Mouse (Mus musculus): ENCODE results near the gene Nkap.
"Not testable (repeated sequence)": the region's sequence is repeated elsewhere in the genome, so short reads cannot be mapped to it uniquely, and the experiment has no call there.

Gene Nkap

DNA sequence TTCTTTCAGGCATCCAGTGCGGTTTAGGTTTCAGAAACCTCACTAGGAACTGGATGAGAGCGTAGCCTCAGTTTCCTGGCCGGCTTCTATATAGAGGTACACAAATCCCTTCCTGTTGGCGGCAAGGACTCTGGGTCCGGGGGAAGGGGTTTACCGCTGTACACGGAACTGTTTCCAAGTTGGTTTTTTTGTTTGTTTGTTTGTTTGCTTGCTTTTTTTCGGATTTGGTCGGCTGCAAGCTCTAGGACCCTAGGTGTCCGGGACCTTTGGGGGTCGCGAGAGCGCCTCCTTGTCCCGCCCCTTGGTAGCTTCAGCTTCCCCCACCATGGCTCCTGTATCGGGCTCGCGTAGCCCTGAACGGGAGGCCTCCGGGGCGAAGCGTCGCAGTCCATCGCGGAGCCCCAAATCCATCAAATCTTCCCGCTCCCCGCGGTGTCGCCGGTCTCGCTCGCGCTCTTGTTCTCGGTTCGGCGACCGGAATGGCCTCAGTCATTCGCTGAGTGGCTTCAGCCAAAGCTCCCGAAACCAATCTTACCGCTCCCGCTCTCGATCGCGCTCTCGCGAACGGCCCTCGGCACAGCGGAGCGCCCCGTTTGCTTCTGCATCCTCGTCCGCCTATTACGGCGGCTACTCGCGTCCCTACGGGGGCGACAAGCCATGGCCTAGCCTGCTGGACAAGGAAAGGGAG is at the start of gene Nkap:
Gene Nkap (plus strand): TSS at position 125 of the 688 bp plus-strand sequence.
- DNase-seq (ENCODE audit: low read depth, low spot score) = peak; percentile 85
- Histone ChIP-seq H3K27me3 (ENCODE audit: control insufficient read depth, insufficient read depth, low read length, poor library complexity, severe bottlenecking) (no peaks in the 10 kb centered on the region), H3K36me3 (ENCODE audit: control insufficient read depth, insufficient read depth, low read length, poor library complexity, severe bottlenecking) (no peaks in the 10 kb centered on the region)

DNA sequence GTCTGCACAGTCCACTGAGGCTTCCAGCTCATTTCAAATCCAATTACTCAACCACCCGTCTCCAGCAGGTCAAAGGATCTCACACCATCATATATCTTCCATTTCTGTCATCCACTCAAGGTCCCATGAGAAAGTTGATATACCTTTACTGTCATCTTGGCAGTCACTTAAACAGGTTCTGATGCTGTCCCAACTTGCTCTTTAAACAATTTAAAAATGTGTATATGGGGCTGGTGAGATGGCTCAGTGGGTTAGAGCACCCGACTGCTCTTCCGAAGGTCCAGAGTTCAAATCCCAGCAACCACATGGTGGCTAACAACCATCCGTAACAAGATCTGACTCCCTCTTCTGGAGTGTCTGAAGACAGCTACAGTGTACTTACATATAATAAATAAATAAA is 46.2 kb upstream of the Nkap start:
- not testable (repeated sequence) for H3K27me3 ChIP-seq (ENCODE audit: control insufficient read depth, insufficient read depth, low read length, poor library complexity, severe bottlenecking); DNase-seq (ENCODE audit: low read depth, low spot score); H3K36me3 ChIP-seq (ENCODE audit: control insufficient read depth, insufficient read depth, low read length, poor library complexity, severe bottlenecking)

DNA sequence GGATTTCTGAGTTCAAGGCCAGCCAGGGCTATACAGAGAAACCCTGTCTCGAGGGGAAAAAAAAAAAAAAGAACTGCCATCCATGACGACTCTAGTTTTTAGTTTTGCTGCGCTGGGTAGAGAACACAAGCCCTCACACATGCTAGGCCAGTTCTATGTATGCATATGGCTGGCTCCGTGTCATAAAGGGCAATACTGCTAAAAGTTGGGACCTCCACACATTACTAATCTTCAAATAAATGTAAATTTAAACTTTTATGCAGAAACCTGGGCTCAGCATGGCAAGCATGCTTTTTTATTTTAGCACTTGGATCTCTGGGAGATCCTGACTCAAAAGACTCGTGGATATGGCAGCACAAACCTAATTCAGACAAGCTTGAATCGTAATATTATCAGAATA is 45.4 kb upstream of the Nkap start:
- no peak for DNase-seq (ENCODE audit: low read depth, low spot score)
- no peaks in the 10 kb centered on the region for H3K27me3 ChIP-seq (ENCODE audit: control insufficient read depth, insufficient read depth, low read length, poor library complexity, severe bottlenecking)
- no peaks in the 10 kb centered on the region for H3K36me3 ChIP-seq (ENCODE audit: control insufficient read depth, insufficient read depth, low read length, poor library complexity, severe bottlenecking)

DNA sequence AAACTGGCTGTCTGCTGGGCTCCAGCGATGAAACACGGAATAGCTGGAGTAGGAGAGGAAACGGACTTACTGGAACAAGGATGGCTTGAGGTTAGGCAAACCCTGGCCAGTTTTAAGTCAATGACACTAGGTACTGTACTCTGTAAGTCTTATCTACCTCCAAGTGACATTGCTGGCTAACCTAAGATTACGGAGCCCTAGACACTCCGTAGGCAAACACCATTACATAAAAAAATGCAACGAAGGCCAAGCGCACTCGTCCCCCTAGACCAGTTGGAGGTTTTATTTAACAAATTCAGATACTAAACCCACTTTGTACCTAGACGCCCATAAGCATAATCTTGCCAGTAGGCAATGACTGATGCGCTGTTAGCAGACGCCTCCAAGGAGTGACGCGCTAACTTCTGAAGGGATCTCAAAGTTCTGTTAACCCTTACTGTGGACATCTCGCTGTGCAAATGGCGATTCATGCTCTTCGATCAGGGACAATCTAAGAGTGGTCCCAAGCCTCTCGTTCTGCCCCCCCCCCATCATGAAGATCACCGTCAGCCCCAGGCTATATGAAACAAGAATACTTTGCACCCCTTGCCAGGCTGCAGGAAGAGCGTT is 42.2 kb upstream of the Nkap start:
- no peaks in the 10 kb centered on the region for H3K27me3 ChIP-seq (ENCODE audit: control insufficient read depth, insufficient read depth, low read length, poor library complexity, severe bottlenecking)
- no peak for DNase-seq (ENCODE audit: low read depth, low spot score)
- H3K36me3 ChIP-seq (ENCODE audit: control insufficient read depth, insufficient read depth, low read length, poor library complexity, severe bottlenecking) = no peaks in the 10 kb centered on the region

DNA sequence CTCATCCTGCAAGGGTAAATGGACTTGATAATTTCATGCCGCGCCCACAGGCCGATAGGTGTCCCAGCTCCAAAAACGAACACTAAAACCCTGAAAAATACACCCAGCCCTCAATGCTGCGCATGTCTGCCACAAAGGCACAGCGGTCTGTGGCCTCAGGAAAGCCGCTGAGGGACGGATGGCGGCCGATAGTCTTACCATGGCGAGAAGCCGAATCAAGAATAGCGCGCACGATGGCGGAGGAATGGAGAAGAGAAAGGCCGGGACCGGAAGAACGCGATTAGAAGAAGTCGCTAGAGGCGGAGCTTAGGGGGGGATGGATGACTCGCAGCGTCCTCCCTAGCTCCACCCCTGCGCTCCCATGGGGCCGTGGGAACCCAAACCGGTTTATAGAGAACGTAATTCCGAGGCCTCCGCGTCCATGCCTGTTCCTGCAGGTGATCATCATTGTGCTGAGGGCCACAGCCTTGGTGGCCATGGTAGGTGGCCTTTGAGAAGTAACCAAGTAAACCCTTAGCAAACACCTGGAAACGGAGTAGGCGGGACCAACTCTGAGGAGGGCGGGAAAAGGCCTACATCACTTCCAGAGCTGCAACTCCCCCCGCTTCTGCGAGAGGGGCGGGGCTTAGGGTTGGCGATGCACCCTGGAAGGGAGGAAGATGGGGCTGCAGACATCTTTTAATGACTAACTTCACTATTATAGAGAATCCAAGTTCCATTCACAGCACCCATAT is 41.5 kb upstream of the Nkap start, which contains the start of gene Rpl39:
Gene Rpl39 (minus strand): TSS at position 476 of the 734 bp plus-strand sequence.
- DNase-seq (ENCODE audit: low read depth, low spot score) = peak; percentile 93
- H3K27me3 ChIP-seq (ENCODE audit: control insufficient read depth, insufficient read depth, low read length, poor library complexity, severe bottlenecking) = no peaks in the 10 kb centered on the region
- H3K36me3 ChIP-seq (ENCODE audit: control insufficient read depth, insufficient read depth, low read length, poor library complexity, severe bottlenecking) = no peaks in the 10 kb centered on the region

DNA sequence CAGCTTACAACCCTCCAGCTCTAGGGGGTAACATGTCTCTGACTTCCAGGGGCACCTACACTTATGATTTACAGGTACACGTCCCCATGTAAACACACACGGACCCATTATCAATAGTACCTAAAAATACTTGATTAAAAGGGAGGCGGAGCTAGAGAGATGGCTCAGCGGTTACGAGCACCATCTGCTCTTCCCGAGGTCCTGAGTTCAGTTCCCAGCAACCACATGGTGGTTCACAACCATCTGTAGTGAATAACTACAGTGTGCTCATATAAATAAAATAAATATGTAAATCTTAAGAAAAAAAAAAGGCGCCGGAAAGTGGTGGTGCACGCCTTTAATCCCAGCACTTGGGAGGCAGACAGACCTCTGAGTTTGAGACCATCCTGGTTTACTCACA is 40.9 kb upstream of the Nkap start:
- no peaks in the 10 kb centered on the region for H3K27me3 ChIP-seq (ENCODE audit: control insufficient read depth, insufficient read depth, low read length, poor library complexity, severe bottlenecking)
- no peak for DNase-seq (ENCODE audit: low read depth, low spot score)

DNA sequence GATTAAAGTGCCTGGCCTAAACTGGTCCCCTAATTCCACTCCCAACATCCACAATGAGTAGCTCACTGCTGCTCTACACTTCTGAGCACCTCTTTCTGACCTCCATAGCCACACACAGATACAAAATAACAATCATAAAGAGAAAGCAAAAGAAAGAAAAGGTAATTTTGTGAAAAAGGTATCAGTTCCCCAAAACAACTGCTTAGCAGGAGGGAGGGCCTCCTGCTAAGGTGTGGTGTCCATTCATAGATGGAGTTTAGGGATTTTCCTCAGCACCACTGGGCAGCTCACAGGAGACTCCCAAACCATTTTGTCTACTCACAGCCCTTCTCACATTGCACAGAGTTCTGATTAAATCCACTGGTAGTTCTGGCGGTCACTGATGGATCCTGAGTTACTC is 37.8 kb upstream of the Nkap start:
- no peaks in the 10 kb centered on the region for H3K27me3 ChIP-seq (ENCODE audit: control insufficient read depth, insufficient read depth, low read length, poor library complexity, severe bottlenecking)
- H3K36me3 ChIP-seq (ENCODE audit: control insufficient read depth, insufficient read depth, low read length, poor library complexity, severe bottlenecking) = no peaks in the 10 kb centered on the region
- DNase-seq (ENCODE audit: low read depth, low spot score) = peak; percentile 28

More for the DNA sequence above, 40.9 kb upstream of the Nkap start:
- H3K36me3 ChIP-seq (ENCODE audit: control insufficient read depth, insufficient read depth, low read length, poor library complexity, severe bottlenecking) = no peaks in the 10 kb centered on the region

DNA sequence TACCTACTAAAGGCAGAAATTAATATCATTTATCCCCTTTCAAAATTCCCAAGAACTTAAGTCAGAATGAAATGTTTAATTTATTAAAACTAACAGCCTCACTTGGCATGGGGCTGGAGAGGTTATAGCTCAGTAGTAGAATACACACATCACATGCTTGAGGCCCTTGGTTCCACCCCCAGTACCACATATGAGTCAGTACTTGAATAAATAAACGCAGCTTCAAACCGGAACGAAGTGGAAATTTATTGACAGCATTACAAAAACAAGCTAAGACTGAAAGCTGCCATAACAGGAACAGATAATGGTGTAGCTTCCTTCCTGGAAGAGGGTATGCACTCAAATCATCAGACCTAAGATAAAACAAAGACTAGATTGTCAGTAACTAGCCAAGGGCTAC is 35.1 kb upstream of the Nkap start:
- no peak for DNase-seq (ENCODE audit: low read depth, low spot score)
- H3K27me3 ChIP-seq (ENCODE audit: control insufficient read depth, insufficient read depth, low read length, poor library complexity, severe bottlenecking) = no peaks in the 10 kb centered on the region

DNA sequence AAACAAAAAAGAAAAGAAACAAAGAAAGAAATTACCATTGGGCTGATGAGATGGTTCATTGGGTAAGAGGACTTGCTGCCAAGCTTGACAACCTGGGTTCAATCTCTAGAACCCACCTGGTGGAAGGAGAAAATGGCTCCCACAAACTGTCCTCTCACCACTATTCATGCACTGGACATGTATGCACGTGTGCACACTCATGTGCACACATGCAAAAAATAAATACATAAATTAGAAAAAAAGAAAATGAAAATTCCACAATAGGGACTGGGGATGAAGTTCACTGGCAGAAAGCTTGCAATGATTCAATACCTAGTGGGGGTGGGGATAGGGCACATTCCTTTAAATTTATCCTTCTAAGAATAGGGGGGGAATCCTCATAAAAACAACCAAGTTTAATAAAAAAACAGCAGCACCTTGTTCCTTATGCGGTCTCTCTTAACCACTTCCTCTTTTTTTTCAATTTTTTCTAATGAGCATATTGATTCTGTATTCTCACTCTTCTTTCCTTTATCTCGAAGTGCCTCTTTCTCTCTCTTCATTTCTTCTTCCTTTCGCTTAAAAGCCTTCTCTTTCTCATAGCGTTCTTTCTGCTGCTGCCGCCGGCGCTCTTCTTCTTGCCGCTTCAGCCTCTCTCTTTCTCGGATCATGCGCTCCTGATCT is 31.4 kb upstream of the Nkap start:
- Histone ChIP-seq H3K36me3 (ENCODE audit: control insufficient read depth, insufficient read depth, low read length, poor library complexity, severe bottlenecking) (no peaks in the 10 kb centered on the region), H3K27me3 (ENCODE audit: control insufficient read depth, insufficient read depth, low read length, poor library complexity, severe bottlenecking) (no peaks in the 10 kb centered on the region)
- DNase-seq (ENCODE audit: low read depth, low spot score) = peak; percentile 32

More for the DNA sequence above, 35.1 kb upstream of the Nkap start:
- no peaks in the 10 kb centered on the region for H3K36me3 ChIP-seq (ENCODE audit: control insufficient read depth, insufficient read depth, low read length, poor library complexity, severe bottlenecking)

DNA sequence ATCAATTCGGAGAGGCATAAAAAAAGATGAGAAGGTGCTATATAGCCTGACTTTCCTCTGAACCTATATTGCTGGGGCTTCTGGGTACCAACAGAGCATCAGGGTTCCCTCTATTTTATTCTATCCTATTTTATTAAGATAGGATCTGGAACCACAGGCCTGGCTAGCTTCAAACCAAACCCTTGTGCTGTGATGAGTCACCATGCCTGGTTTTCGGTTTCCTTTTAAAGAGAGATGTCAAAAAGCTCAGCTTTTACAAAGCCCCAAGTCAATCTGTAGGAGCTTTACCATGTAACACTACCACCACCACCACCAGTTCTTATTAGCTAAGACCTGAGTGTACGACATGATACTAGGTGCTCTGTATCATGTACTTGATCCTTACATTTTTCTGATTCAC is 27.9 kb upstream of the Nkap start:
- no peak for DNase-seq (ENCODE audit: low read depth, low spot score)
- no peaks in the 10 kb centered on the region for H3K36me3 ChIP-seq (ENCODE audit: control insufficient read depth, insufficient read depth, low read length, poor library complexity, severe bottlenecking)
- no peaks in the 10 kb centered on the region for H3K27me3 ChIP-seq (ENCODE audit: control insufficient read depth, insufficient read depth, low read length, poor library complexity, severe bottlenecking)

DNA sequence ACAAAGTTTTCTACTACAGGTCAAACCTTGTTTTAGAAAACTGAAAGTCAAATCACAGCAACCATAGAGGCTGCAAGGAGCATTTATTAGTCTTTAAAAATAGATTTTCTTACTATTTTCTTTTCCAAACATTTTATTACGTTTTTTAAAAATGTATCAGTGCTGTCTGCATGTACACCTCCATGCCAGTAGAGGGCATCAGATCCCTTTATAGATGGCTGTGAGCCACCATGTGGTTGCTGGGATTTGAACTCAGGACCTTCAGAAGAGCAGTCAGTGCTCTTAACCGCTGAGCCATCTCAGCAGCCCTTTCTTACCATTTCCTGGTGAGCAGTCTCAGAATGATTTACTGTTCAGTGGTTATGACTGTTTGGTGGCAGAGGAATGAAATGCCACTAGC is 22.8 kb upstream of the Nkap start:
- Histone ChIP-seq H3K36me3 (ENCODE audit: control insufficient read depth, insufficient read depth, low read length, poor library complexity, severe bottlenecking) (no peaks in the 10 kb centered on the region), H3K27me3 (ENCODE audit: control insufficient read depth, insufficient read depth, low read length, poor library complexity, severe bottlenecking) (no peaks in the 10 kb centered on the region)
- DNase-seq (ENCODE audit: low read depth, low spot score) = peak; percentile 19

DNA sequence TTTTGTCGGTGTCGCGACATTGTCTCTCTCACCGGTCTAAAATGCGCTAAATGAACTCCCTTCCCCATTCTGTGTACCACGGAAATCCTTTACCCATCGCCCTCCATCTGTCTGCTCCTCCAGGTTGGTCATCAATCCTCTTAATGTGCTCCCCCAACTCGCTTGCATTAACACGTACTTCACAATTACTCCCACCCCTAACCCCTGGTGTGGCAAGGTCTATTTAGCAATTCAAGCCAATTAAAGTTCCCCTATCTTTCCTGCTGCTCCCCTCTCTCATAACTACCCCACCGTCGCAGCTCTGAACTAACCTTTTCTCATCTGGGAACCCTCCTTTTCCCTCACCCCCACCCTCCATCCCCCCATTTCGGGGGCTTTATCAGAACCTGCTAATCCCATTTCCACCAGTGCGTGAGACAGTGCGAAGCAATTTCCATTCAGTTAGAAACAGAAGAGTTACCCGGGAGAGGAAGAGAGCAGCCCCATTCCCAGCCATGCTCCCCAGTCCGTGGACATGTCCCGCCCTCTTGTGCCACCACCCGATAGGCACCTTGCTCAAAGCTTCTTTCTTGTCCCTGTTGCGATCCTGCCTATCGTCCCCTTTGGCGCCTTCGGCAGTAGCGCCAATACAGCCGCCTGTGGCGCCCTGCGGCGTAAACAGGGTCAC is 16.9 kb upstream of the Nkap start:
- Histone ChIP-seq H3K36me3 (ENCODE audit: control insufficient read depth, insufficient read depth, low read length, poor library complexity, severe bottlenecking) (no peaks in the 10 kb centered on the region), H3K27me3 (ENCODE audit: control insufficient read depth, insufficient read depth, low read length, poor library complexity, severe bottlenecking) (no peaks in the 10 kb centered on the region)
- no peak for DNase-seq (ENCODE audit: low read depth, low spot score)

DNA sequence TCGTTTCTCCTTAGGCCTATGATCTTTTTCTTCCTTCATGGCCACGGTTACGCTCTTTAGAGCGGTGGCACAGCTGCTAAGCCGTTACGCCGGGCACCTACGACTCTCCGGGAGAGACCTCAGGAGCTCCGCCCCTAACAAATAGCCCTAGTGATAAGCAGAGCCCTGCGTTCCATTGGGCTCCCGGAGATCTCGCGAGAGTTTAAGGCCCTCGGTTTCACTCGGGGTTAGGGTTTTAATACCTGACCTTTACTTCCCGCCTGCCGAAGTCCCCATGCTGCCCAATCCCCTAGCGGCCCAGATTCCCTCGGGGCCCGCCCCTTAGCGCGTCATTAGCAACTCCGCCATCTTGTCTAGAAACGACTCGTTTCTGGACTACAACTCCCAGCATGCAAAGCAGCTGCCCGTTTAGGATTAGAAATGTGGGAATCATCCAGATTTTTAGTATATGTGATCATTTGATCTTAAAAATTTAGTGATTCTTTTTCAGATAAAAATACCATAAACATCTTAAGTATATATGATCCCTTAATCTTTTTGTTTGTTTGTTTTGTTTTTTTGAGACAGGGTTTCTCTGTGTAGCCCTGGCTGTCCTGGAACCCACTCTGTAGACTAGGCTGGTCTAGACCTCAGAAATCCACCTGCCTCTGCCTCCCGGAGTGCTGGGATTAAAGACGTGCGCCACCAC is 16.3 kb upstream of the Nkap start, which contains the start of gene Upf3b:
Gene Upf3b (minus strand): TSS at position 130 of the 688 bp plus-strand sequence.
- peak; percentile 97 for DNase-seq (ENCODE audit: low read depth, low spot score)
- no peaks in the 10 kb centered on the region for H3K36me3 ChIP-seq (ENCODE audit: control insufficient read depth, insufficient read depth, low read length, poor library complexity, severe bottlenecking)
- H3K27me3 ChIP-seq (ENCODE audit: control insufficient read depth, insufficient read depth, low read length, poor library complexity, severe bottlenecking) = no peaks in the 10 kb centered on the region

DNA sequence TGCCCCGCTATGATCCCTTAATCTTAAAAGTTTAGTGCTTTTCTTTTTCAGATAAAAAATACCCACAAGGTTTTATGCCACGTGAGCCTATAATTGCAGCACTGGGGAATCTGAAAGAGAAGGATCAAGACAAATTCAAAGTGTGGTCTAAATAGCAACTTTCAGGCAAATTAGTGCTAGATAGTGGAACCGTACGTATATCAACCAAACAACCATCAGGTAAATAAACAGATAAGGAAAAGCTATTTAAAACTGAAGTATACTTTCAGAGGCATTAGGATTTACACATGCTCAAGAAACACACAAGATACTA is 15.8 kb upstream of the Nkap start:
- Histone ChIP-seq H3K36me3 (ENCODE audit: control insufficient read depth, insufficient read depth, low read length, poor library complexity, severe bottlenecking) (no peaks in the 10 kb centered on the region), H3K27me3 (ENCODE audit: control insufficient read depth, insufficient read depth, low read length, poor library complexity, severe bottlenecking) (no peaks in the 10 kb centered on the region)
- DNase-seq (ENCODE audit: low read depth, low spot score) = no peak

Measured in splenic B cell, adult 2 months (primary cell).